In the genomic region with DNA sequence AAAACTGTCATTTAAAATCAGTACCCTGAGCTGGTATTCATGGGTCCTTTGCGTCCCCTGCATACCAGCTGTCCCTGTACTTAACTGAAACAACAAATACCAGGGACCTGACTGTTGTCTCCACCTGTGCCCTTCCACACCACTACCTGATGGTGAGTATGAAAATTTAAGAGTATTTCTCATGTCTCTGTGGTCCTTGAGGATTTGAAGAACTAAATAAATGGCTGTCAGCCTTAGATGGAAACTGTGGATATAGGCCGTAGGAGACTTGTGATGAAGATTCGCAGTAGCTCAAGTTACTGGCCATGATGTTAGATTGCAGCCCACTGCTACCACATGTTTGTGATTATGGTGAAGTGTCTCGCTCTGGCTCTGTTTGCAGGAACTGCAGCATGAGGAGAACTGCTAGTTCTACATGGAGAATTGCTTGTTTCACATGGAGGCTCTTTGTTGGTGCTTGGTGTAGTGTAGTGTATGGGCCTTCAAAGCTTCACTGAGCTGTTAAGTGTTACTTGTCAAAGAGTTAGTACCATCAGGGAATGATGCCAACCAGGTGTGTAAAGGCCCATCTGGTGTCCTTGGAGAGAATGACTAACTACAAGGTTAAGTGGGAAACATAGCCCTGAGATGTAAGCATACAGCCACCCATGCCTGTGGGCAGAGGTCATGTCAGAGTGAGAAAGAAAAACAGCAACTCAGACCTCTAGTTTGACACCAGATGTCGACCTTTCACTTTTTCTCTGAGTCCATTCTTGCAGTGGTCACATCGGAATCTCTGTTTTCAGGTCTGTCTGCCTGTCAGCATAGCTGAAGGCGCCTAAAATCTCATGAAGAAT, we compare ENCODE assay signal across 17 mouse cellular contexts.
DNase-seq lines count a peak whose midpoint lies in the region; ATAC-seq and TF ChIP-seq lines count a peak whose summit lies in the region.
"Had no signal": no experiment of that assay in that cellular context is flagged by ENCODE, and none has a peak within 500 bp of the region (broad histone marks: within the 10 kb centered on the region; RNA-seq: fewer than 3 reads in every experiment).

No protein-coding gene starts in this region.

- ATAC-seq in intestine, postnatal 0 days: no peak
- no peak for ATAC-seq in intestine, embryonic 16.5 days
- ATAC-seq in embryonic facial prominence, embryonic 11.5 days (replicated peaks; ENCODE audit: insufficient number of reproducible peaks, low FRiP score, low TSS enrichment, low read depth): no peak
- ATAC-seq: hindbrain, embryonic 16.5 days had no signal

- TF ChIP-seq CTCF in intestine, postnatal 0 days (IDR thresholded peaks at IDR 0.05; ENCODE audit: low read depth): no peak

- no peak overlapping the region for H3K4me3 ChIP-seq in intestine, postnatal 0 days (ENCODE audit: low read depth, low read length)
- no peak overlapping the region for H3K4me3 ChIP-seq in intestine, embryonic 16.5 days (ENCODE audit: low read length)
- no peak overlapping the region for H3K4me3 ChIP-seq in embryonic facial prominence, embryonic 11.5 days (ENCODE audit: low read depth, low read length)
- H3K4me3 ChIP-seq: embryonic facial prominence, embryonic 15.5 days; forebrain, embryonic 10.5 days had no signal

- H3K4me2 ChIP-seq in intestine, postnatal 0 days (replicated peaks; ENCODE audit: low read depth): no peak overlapping the region
- H3K4me2 ChIP-seq in intestine, embryonic 16.5 days (ENCODE audit: low read depth, low read length): no peak overlapping the region
- no peak overlapping the region for H3K4me2 ChIP-seq in embryonic facial prominence, embryonic 11.5 days (ENCODE audit: low read depth, low read length)
- H3K4me2 ChIP-seq: embryonic facial prominence, embryonic 15.5 days had no signal

- H3K27me3 ChIP-seq in intestine, postnatal 0 days (replicated peaks; ENCODE audit: control insufficient read depth, insufficient read depth, low read length): no peaks in the 10 kb centered on the region
- H3K27me3 ChIP-seq in intestine, embryonic 16.5 days (replicated peaks; ENCODE audit: control insufficient read depth, insufficient read depth, low read length): no peaks in the 10 kb centered on the region
- no peaks in the 10 kb centered on the region for H3K27me3 ChIP-seq in embryonic facial prominence, embryonic 11.5 days (ENCODE audit: control insufficient read depth, insufficient read depth, low read length)
- H3K27me3 ChIP-seq: embryonic facial prominence, embryonic 15.5 days had no signal

- no peak overlapping the region for H3K9ac ChIP-seq in intestine, postnatal 0 days (ENCODE audit: low read depth, low read length)
- no peak overlapping the region for H3K9ac ChIP-seq in intestine, embryonic 16.5 days (ENCODE audit: low read depth, low read length)
- no peak overlapping the region for H3K9ac ChIP-seq in embryonic facial prominence, embryonic 11.5 days (replicated peaks; ENCODE audit: low read length)
- H3K9ac ChIP-seq: embryonic facial prominence, embryonic 15.5 days had no signal

- 87% methylated on average over 7 of the region's 7 CpGs for WGBS in intestine, postnatal 0 days
- 79% methylated on average over 7 of the region's 7 CpGs for WGBS in intestine, embryonic 16.5 days
- WGBS in embryonic facial prominence, embryonic 11.5 days: 34% methylated on average over 7 of the region's 7 CpGs

- H3K9me3 ChIP-seq in intestine, postnatal 0 days (ENCODE audit: control insufficient read depth): no peaks in the 10 kb centered on the region
- H3K9me3 ChIP-seq in intestine, embryonic 16.5 days (ENCODE audit: control insufficient read depth, low read length): no peaks in the 10 kb centered on the region
- H3K9me3 ChIP-seq in embryonic facial prominence, embryonic 11.5 days (replicated peaks; ENCODE audit: control insufficient read depth, low read length): no peaks in the 10 kb centered on the region
- H3K9me3 ChIP-seq: embryonic facial prominence, embryonic 15.5 days; forebrain, embryonic 10.5 days had no signal

- H3K27ac ChIP-seq in intestine, postnatal 0 days (ENCODE audit: low read depth, low read length): peak overlapping the region; percentile 55; the same call in 1 of the 2 replicates
- H3K27ac ChIP-seq in intestine, embryonic 16.5 days (ENCODE audit: low read length): no peak overlapping the region; the same call in 1 of the 2 replicates
- H3K27ac ChIP-seq in embryonic facial prominence, embryonic 11.5 days (replicated peaks; ENCODE audit: low read depth, low read length): no peak overlapping the region
- H3K27ac ChIP-seq: embryonic facial prominence, embryonic 15.5 days; forebrain, embryonic 10.5 days had no signal

- no peaks in the 10 kb centered on the region for H3K36me3 ChIP-seq in intestine, postnatal 0 days (ENCODE audit: control insufficient read depth, insufficient read depth)
- no peaks in the 10 kb centered on the region for H3K36me3 ChIP-seq in intestine, embryonic 16.5 days (ENCODE audit: control insufficient read depth, insufficient read depth, low read length)
- H3K36me3 ChIP-seq in embryonic facial prominence, embryonic 11.5 days (replicated peaks; ENCODE audit: control insufficient read depth, insufficient read depth, low read depth, low read length): no peaks in the 10 kb centered on the region
- H3K36me3 ChIP-seq: embryonic facial prominence, embryonic 15.5 days; forebrain, embryonic 10.5 days had no signal

- H3K4me1 ChIP-seq in intestine, postnatal 0 days (replicated peaks; ENCODE audit: control insufficient read depth, insufficient read depth, low read length): no peaks in the 10 kb centered on the region; the same call in 1 of the 2 replicates
- peaks cover 3% of the 10 kb centered on the region; the same call in 1 of the 2 replicates for H3K4me1 ChIP-seq in intestine, embryonic 16.5 days (ENCODE audit: control insufficient read depth, insufficient read depth, low read length)
- no peaks in the 10 kb centered on the region for H3K4me1 ChIP-seq in embryonic facial prominence, embryonic 11.5 days (ENCODE audit: control insufficient read depth, insufficient read depth, low read length)

- peak; percentile 51 for DNase-seq in embryo, embryonic 10 days (ENCODE audit: low spot score)
- peak; percentile 69 for DNase-seq in embryonic facial prominence, embryonic 11.5 days (ENCODE audit: low spot score)
- DNase-seq in kidney, postnatal 14 days: peak; percentile 32
- DNase-seq in urinary bladder, postnatal 10 days (ENCODE audit: low spot score): no peak
- DNase-seq in left cerebral cortex, postnatal 14 days (ENCODE audit: low spot score in 2 of 2): no peak
- DNase-seq in urinary bladder, adult 18-20 months (ENCODE audit: low spot score in 2 of 2): no peak
- DNase-seq: adrenal gland, adult 8-10 months; cerebellum, adult 11-12 months; cerebellum, postnatal 25 days; gastrocnemius, postnatal 10 days; lung, adult 18-20 months; right cerebral cortex, postnatal 4 days had no signal

- intact Hi-C loops in left cerebral cortex, postnatal 14 days (cut with DNase I): no loop called here

Comparison
In these comparisons a context has a peak if more than half of its experiments do, and no peak if none do; other contexts are left out.
1. DNase-seq: peak in embryo, embryonic 10 days (single experiment), embryonic facial prominence, embryonic 11.5 days (single experiment) and kidney, postnatal 14 days (single experiment); none in urinary bladder, postnatal 10 days (single experiment), left cerebral cortex, postnatal 14 days (0 of 2) and urinary bladder, adult 18-20 months (0 of 2).